Mouse (Mus musculus) embryonic fibroblast, embryonic 13.5 days (primary cell): Measurements from ENCODE around the gene Neil1.

ENCODE experiments used
- CTCF ChIP-seq: IDR thresholded peaks from 2 replicates; pipeline ENCODE4 v1.5.1; 2011; ENCODE audit warnings: mild to moderate bottlenecking, control low read depth, low read length, moderate library complexity, borderline replicate concordance; ENCODE audit not compliant: insufficient read depth
- POLR2A ChIP-seq: IDR thresholded peaks from 2 replicates; pipeline ENCODE4 v1.6.1; 2011; ENCODE audit warnings: low read depth, mild to moderate bottlenecking, control low read depth, low read length, moderate library complexity

- TF ChIP-seq POLR2A: no peak
- no peak for TF ChIP-seq CTCF
Measured at GRCm38 (mm10) chr9:57139110-57139509, 9.0 kb downstream of the Neil1 start.
